Mouse (Mus musculus) megakaryocyte-erythroid progenitor cell, adult 5-6 weeks (primary cell): ENCODE measurements around the gene Mtus2. TPM values are rescaled to one million over a fixed set of nuclear protein-coding genes. Genes with fewer than 3 reads are reported as not detected.

Experiments used
- ATAC-seq: replicated peaks from 2 replicates; pipeline ENCODE4 v1.8.0; 2016; ENCODE audit warnings: mild to moderate bottlenecking, inconsistent platforms; ENCODE audit not compliant: severe bottlenecking, poor library complexity, low FRiP score, low TSS enrichment
- total RNA-seq, 2 experiments: library from RNA; stranded (forward) in 1 of 2; stranded (reverse) in 1 of 2; fragments of 200-1000, 215-1000 nt in 1 of 2; fragments of >200 nt in 1 of 2; fragmentation: Nextera tagmentation in 1 of 2; gene quantifications; 2 replicates each; pipeline ENCODE4 v1.2.3; 2014 to 2017

Mtus2 gene
- total RNA-seq, 2 experiments from 2014 or later = 1.5 to 1.8 TPM

GRCm38 (mm10) chr5:148245386-148245785 lies 288.3 kb downstream of the Mtus2 start:
- ATAC-seq = no peak

GRCm38 (mm10) chr5:148248236-148248635 lies 291.1 kb downstream of the Mtus2 start:
- ATAC-seq = no peak

GRCm38 (mm10) chr5:148251847-148252246 lies 294.7 kb downstream of the Mtus2 start:
- ATAC-seq = no peak

GRCm38 (mm10) chr5:148262016-148262415 lies 304.9 kb downstream of the Mtus2 start:
- ATAC-seq = no peak

- ATAC-seq = no peak
Observed at GRCm38 (mm10) chr5:148264819-148265707, 307.9 kb downstream of the Mtus2 start.

GRCm38 (mm10) chr5:148266841-148267240 lies 309.7 kb downstream of the Mtus2 start:
- ATAC-seq = no peak

- no peak for ATAC-seq
Observed at GRCm38 (mm10) chr5:148267446-148267845, 310.3 kb downstream of the Mtus2 start.

- no peak for ATAC-seq
Observed at GRCm38 (mm10) chr5:148272065-148272464, 314.9 kb downstream of the Mtus2 start.

- ATAC-seq = no peak
Observed at GRCm38 (mm10) chr5:148272771-148273170, 315.7 kb downstream of the Mtus2 start.

- ATAC-seq = no peak
Observed at GRCm38 (mm10) chr5:148278233-148278632, 321.1 kb downstream of the Mtus2 start.

- no peak for ATAC-seq
Observed at GRCm38 (mm10) chr5:148280321-148280720, 323.2 kb downstream of the Mtus2 start.

- no peak for ATAC-seq
Observed at GRCm38 (mm10) chr5:148282093-148282492, 325.0 kb downstream of the Mtus2 start.

GRCm38 (mm10) chr5:148282631-148283030 lies 325.5 kb downstream of the Mtus2 start:
- no peak for ATAC-seq

- ATAC-seq = no peak
Observed at GRCm38 (mm10) chr5:148283177-148283576, 326.1 kb downstream of the Mtus2 start.

GRCm38 (mm10) chr5:148283584-148283983 lies 326.5 kb downstream of the Mtus2 start:
- no peak for ATAC-seq

GRCm38 (mm10) chr5:148287529-148287928 lies 330.4 kb downstream of the Mtus2 start:
- ATAC-seq = no peak

GRCm38 (mm10) chr5:148288804-148289203 lies 331.7 kb downstream of the Mtus2 start:
- no peak for ATAC-seq

GRCm38 (mm10) chr5:148289951-148290350 lies 332.8 kb downstream of the Mtus2 start:
- no peak for ATAC-seq

GRCm38 (mm10) chr5:148292862-148293261 lies 335.7 kb downstream of the Mtus2 start:
- ATAC-seq = no peak

- ATAC-seq = 0 out of 2 replicates have a peak, but pooled peaks have one; percentile 52
Observed at GRCm38 (mm10) chr5:148293346-148293745, 336.2 kb downstream of the Mtus2 start.

GRCm38 (mm10) chr5:148302968-148303367 lies 345.8 kb downstream of the Mtus2 start:
- ATAC-seq = no peak
